Mouse (Mus musculus) heart, adult 10 weeks (tissue): ENCODE results near the gene Nod1. TPM values are rescaled to one million over a fixed set of nuclear protein-coding genes. Genes with fewer than 3 reads are reported as not detected.

ENCODE experiments used
- polyA plus RNA-seq: library from polyadenylated mRNA; stranded (reverse); fragments of 350-450 nt; fragmentation: Illumina TruSeq; extraction: RNeasy Lipid Tissue Mini Kit (QIAGEN cat#74804); gene quantifications from one replicate; pipeline ENCODE4 v1.2.3, GENCODE M21; 2014; ENCODE audit warnings: low read depth, low replicate concordance

The Nod1 gene
- 18.4 TPM for polyA plus RNA-seq

DNA sequence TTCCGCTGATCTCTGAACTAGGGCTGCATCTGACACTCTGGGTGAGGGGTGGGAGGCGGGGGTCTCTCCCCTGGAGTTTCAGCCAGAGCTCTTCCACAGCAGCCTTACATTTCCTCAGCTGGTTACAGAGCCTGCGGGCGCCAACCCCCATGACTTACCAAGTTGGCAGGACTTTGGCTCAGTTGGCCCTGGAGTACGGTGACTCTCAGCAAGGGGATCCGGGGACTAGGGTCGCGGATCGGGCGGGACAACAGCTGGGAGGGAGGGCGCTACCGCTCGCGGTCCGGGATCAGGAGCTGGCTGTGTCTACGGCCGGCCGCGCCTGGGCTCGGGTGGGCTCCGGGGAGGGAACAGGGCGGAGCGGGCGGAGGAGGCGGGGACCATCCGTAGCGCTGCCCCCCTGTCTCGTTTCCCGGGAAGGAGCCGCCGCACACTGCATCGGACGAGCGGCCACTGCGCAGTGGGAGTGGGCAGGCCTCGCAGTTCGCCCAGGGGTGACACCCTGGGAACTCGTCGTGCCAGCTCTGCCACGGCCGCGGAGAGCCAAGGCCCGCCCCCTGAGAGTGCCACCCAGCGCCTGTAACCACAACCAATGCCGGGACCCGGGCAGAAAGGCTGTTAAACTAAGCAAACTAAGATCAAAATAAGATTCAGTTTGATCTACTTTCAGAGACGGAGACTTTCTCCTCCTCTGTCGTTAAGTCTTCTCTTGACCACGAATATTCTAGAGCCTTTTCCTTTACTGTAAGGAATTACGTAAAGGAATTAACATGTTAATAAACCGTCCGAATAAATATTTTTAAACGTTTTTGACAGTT lies at the start of gene Nod1:
Nod1 (minus strand) TSS at position 502 of the 818 bp plus-strand sequence.

DNA sequence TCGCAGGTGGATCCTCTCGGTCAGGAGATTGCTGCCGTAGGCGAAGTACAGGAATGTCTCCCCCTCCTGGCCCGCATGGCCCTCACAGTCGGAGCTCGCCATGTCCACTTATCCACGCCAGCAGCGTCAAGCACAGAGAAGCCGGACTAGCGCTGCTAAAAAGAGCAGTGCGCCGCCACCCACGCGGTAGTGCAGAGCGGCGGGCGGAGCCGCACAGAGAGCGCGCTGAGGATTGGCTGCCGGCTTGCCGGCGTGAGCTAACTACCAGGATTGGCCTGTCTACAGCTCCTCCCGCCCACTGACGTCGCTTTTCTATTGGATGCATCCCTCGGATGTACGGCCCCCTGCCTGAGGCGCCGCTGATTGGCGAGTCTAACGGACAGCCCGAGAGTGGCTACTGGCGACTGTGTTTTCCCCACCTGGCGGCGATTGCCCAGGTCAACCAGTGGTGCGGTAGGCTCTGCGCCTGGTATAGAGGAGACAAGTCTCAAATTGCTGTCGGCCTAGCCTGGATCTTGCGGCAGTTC lies 20.4 kb upstream of the Nod1 start, which contains the start of gene Ggct:
Ggct (minus strand) TSS at position 217 of the 527 bp plus-strand sequence.

Other genes with a start within 250 kb of the Nod1 start
- gene Znrf2, start 155.7 kb downstream of the Nod1 start, polyA plus RNA-seq = 13.4 TPM
- gene Ggct, start 20.3 kb upstream of the Nod1 start, polyA plus RNA-seq = 22.0 TPM
- 57.4 TPM for gene Gars, start 65.4 kb upstream of the Nod1 start, polyA plus RNA-seq
- 32.6 TPM for gene Crhr2, start 160.4 kb upstream of the Nod1 start, polyA plus RNA-seq
- gene Inmt, start 202.4 kb upstream of the Nod1 start, polyA plus RNA-seq = 14.1 TPM
- gene Mindy4, start 230.8 kb upstream of the Nod1 start, polyA plus RNA-seq = 4.3 TPM